Mouse (Mus musculus) olfactory bulb, adult 2 months (tissue): ENCODE measurements at regions not wholly inside any gene's neighbourhood (a gene's known extent, or its start where the extent isn't known, plus 50 kb on each side); places are given as distances from the start of the nearest gene placed in this dataset.

Experiments
- CTCF ChIP-seq: fragments of 200-500 bp; IDR thresholded peaks from 2 replicates; pipeline ENCODE4 v1.5.1; 2012; ENCODE audit warnings: low read depth, mild to moderate bottlenecking, low read length, moderate library complexity; ENCODE audit not compliant: insufficient read depth
- POLR2A ChIP-seq: fragments of 200-500 bp; IDR thresholded peaks from 2 replicates; pipeline ENCODE4 v1.6.1; 2012; ENCODE audit warnings: mild to moderate bottlenecking, low read depth, low read length, moderate library complexity; ENCODE audit not compliant: insufficient read depth

DNA sequence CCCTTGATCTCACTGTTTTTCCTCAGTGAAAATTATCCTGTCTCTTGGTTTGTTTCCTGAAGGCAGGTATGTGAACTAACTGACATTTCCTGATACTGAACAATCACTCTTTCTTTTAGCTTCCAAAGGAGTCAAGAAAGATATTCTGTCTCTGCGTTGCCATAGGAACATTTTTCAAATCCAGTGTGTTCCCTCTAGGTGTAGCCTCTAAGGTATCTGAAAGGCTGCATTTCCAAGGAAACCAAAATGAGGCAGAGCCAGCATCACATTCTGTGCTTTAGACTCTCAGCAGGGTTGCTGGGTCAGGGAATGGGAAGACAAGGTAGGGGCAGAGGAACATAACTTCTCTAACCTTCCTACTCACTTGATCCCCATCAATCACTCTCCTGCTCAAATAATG, 411.2 kb upstream of the Cldn34d start:
- no peak for TF ChIP-seq POLR2A
- no peak for TF ChIP-seq CTCF
